Mouse (Mus musculus): Measurements from ENCODE around the gene Ppp4r2. TPM values are rescaled to one million over a fixed set of nuclear protein-coding genes. Genes with fewer than 3 reads are reported as not detected.

Ppp4r2 gene
- total RNA-seq, 1 experiment from 2014 or later = 92.9 TPM

- no peak for ATAC-seq (replicated peaks; ENCODE audit: low read depth, poor library complexity, severe bottlenecking)
These were observed 46.2 kb downstream of the Ppp4r2 start for GRCm38 (mm10) chr6:100879607-100880006.

GRCm38 (mm10) chr6:100881657-100882056 lies 48.2 kb downstream of the Ppp4r2 start:
- ATAC-seq (replicated peaks; ENCODE audit: low read depth, poor library complexity, severe bottlenecking) = no peak

- peak; percentile 73 for ATAC-seq (replicated peaks; ENCODE audit: low read depth, poor library complexity, severe bottlenecking)
These were observed 49.2 kb downstream of the Ppp4r2 start for GRCm38 (mm10) chr6:100882381-100883213.

GRCm38 (mm10) chr6:100883233-100883632 lies 49.8 kb downstream of the Ppp4r2 start:
- ATAC-seq (replicated peaks; ENCODE audit: low read depth, poor library complexity, severe bottlenecking) = peak; percentile 88

- no peak for ATAC-seq (replicated peaks; ENCODE audit: low read depth, poor library complexity, severe bottlenecking)
These were observed 51.3 kb downstream of the Ppp4r2 start for GRCm38 (mm10) chr6:100884594-100885225.

GRCm38 (mm10) chr6:100885376-100885775 lies 52.0 kb downstream of the Ppp4r2 start:
- ATAC-seq (replicated peaks; ENCODE audit: low read depth, poor library complexity, severe bottlenecking) = no peak

GRCm38 (mm10) chr6:100887012-100887411 lies 53.6 kb downstream of the Ppp4r2 start:
- ATAC-seq (replicated peaks; ENCODE audit: low read depth, poor library complexity, severe bottlenecking) = no peak

GRCm38 (mm10) chr6:100889340-100889739 lies 55.9 kb downstream of the Ppp4r2 start:
- no peak for ATAC-seq (replicated peaks; ENCODE audit: low read depth, poor library complexity, severe bottlenecking)

- ATAC-seq (replicated peaks; ENCODE audit: low read depth, poor library complexity, severe bottlenecking) = no peak
These were observed 59.1 kb downstream of the Ppp4r2 start for GRCm38 (mm10) chr6:100892489-100892888.

GRCm38 (mm10) chr6:100893073-100893472 lies 59.7 kb downstream of the Ppp4r2 start:
- ATAC-seq (replicated peaks; ENCODE audit: low read depth, poor library complexity, severe bottlenecking) = no peak

GRCm38 (mm10) chr6:100895183-100895582 lies 61.8 kb downstream of the Ppp4r2 start:
- ATAC-seq (replicated peaks; ENCODE audit: low read depth, poor library complexity, severe bottlenecking) = no peak

- no peak for ATAC-seq (replicated peaks; ENCODE audit: low read depth, poor library complexity, severe bottlenecking)
These were observed 63.5 kb downstream of the Ppp4r2 start for GRCm38 (mm10) chr6:100896883-100897282.

- no peak for ATAC-seq (replicated peaks; ENCODE audit: low read depth, poor library complexity, severe bottlenecking)
These were observed 71.0 kb downstream of the Ppp4r2 start for GRCm38 (mm10) chr6:100904463-100904862.

- no peak for ATAC-seq (replicated peaks; ENCODE audit: low read depth, poor library complexity, severe bottlenecking)
These were observed 76.8 kb downstream of the Ppp4r2 start for GRCm38 (mm10) chr6:100910136-100910675.

Other genes starting within 250 kb of the Ppp4r2 start
- gene Shq1, start 162.5 kb upstream of the Ppp4r2 start, total RNA-seq (2017) = 15.4 and 22.2 TPM in 2 replicates
- gene Gxylt2, start 128.9 kb upstream of the Ppp4r2 start, total RNA-seq (2017) = not detected in 2 replicates